Mouse (Mus musculus) heart, embryonic 14.5 days (tissue): Measurements from ENCODE around the gene Zfp326. TPM values are rescaled to one million over a fixed set of nuclear protein-coding genes. Genes with fewer than 3 reads are reported as not detected.
A peak's percentile ranks its signal among the peaks of the same experiment; 100 is the strongest.

Source experiments
- ATAC-seq: fragments of 200-750 bp; cut with Nextera tagmentation; 2 replicates; pipeline ENCODE4 v1.8.0; 2017; ENCODE audit warnings: low read depth, moderate TSS enrichment; ENCODE audit not compliant: insufficient number of reproducible peaks, insufficient read depth, low FRiP score
- H3K27ac ChIP-seq, 2 experiments: fragments of 200-500 bp in 1 of 2; fragments of 300-500 bp in 1 of 2; sonication (generic) in 1 of 2; replicated peaks in 1 of 2; 2 replicates each; pipeline ENCODE4 v1.5.1; 2012 to 2014; ENCODE audit warnings: low read depth in 2 of 2, low read length in 2 of 2, control low read depth in 1 of 2, mild to moderate bottlenecking in 1 of 2, mixed read lengths in 1 of 2; ENCODE audit not compliant: control insufficient read depth in 1 of 2, insufficient read depth in 1 of 2
- H3K27me3 ChIP-seq: fragments of 300-500 bp; sonication (generic); 2 replicates; pipeline ENCODE4 v1.6.1; 2014; ENCODE audit warnings: mild to moderate bottlenecking, low read length, control low read depth; ENCODE audit not compliant: control insufficient read depth, insufficient read depth
- H3K36me3 ChIP-seq: fragments of 300-500 bp; sonication (generic); 2 replicates; pipeline ENCODE4 v1.6.1; 2014; ENCODE audit warnings: mild to moderate bottlenecking, control low read depth, low read length, mixed read lengths; ENCODE audit not compliant: control insufficient read depth, insufficient read depth
- H3K4me1 ChIP-seq, 2 experiments: fragments of 200-500 bp in 1 of 2; fragments of 300-500 bp in 1 of 2; sonication (generic) in 1 of 2; 2 replicates each; pipeline ENCODE4 v1.6.1; 2012 to 2014; ENCODE audit warnings: low read length in 2 of 2, control low read depth in 1 of 2, mixed read lengths in 1 of 2; ENCODE audit not compliant: control insufficient read depth in 2 of 2, insufficient read depth in 2 of 2
- H3K4me2 ChIP-seq: fragments of 300-500 bp; sonication (generic); 2 replicates; pipeline ENCODE4 v1.6.1; 2014; ENCODE audit warnings: mild to moderate bottlenecking, low read length
- H3K4me3 ChIP-seq, 2 experiments: fragments of 200-500 bp in 1 of 2; fragments of 300-500 bp in 1 of 2; sonication (generic) in 1 of 2; 2 replicates each; pipeline ENCODE4 v1.5.1; 2012 to 2014; ENCODE audit warnings: low read length in 2 of 2, mild to moderate bottlenecking in 2 of 2, control low read depth in 1 of 2, low read depth in 1 of 2, moderate library complexity in 1 of 2; ENCODE audit not compliant: control insufficient read depth in 1 of 2, insufficient read depth in 1 of 2
- H3K9ac ChIP-seq: fragments of 300-500 bp; sonication (generic); 2 replicates; pipeline ENCODE4 v1.6.1; 2014; ENCODE audit warnings: mild to moderate bottlenecking, low read length
- H3K9me3 ChIP-seq: fragments of 300-500 bp; sonication (generic); 2 replicates; pipeline ENCODE4 v1.6.1; 2016; ENCODE audit warnings: low read length, control low read depth; ENCODE audit not compliant: control insufficient read depth
- WGBS: fragments of 180-500 bp; shearing (Covaris S2); extraction: QIAGEN DNeasy Blood & Tissue Kit; methylation state at CpG from one replicate; pipeline ENCODE4 v1.1.7; 2014; 5-methylcytosine and 5-hydroxymethylcytosine counted together
- polyA plus RNA-seq: library from polyadenylated mRNA; unstranded; fragments of >200 nt; fragmentation: Nextera tagmentation; extraction: Ambion mirVana; gene quantifications from 2 replicates; pipeline ENCODE4 v1.2.1, GENCODE M21; 2014

The Zfp326 gene
- 24.4 and 27.9 TPM in 2 replicates for polyA plus RNA-seq

DNA sequence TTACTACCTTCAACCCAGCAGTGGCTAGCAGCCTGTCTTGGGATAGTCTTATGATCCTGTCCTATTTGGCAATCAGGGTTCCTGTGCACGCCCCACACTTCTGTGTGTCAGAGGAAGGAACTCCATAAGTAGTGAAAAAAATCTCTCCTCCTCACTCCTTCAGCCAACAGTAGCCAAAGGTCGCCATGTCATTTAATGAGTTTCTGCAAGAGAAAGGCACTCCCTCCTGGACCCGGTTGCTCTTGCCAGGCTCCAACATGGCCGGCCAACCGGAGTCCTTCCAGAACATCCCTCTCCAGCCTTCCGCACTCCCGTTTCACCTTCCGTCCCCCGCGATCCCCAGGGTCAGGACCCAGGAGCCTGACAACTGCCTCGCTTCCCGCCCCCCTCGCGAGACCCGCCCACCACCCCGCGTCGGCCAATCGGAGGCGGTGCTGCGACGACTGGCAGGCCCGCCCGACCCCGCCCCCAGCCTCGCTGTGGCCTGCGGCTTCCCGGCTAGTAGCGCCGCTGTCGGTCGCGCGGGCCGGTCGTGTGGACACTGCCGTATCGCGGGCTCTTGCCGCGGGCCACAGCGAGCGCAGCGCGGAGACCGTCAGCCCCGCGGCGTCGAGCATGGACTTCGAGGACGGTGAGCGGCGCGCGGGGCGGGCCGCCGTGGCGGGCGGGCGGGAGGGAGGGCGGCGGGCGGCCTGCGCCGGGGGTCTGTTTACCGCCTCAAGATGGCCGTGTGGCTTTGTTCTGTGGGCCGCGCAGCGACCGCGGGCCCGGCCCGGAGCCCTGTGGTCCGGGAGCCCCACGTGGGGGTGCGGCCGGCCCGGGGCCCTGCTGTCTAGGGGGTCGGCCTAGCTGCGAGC lies at the start of gene Zfp326:
Gene Zfp326, plus strand, starts transcription at position 498 of the 857 bp plus-strand sequence.
- H3K4me3 ChIP-seq = peak within 1 kb of the TSS; percentile 76 to 80

DNA sequence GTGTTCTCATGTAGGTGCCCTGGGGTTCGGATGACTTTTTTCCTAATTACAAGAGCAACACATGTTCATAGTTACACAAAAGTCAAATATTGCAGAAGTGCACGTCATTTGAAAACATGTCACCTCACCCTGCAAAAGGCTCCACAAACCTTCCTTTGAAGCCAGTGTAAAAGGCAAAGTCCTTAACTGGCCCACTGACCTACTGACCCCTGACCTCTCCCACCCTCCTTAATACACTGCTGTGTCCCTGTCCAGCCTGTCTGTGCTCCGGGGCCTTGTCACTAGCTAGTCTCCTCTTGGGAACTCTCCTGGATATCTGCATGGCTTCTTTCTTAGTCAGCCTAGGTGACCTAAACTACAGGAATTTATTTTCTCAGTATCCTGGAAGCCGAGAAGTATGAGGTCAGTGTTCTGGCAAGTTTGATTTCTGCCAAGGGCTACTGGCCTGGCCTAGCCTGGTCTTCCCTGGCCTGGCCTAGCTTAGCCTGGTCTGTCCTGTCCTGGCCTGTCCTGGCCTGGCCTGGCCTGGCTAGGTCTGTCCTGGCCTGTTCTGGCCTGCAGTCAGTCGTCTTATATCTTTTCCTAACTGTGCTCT lies 49.4 kb upstream of the Zfp326 start:
- ATAC-seq = no peak

More for the DNA sequence above, at the start of gene Zfp326:
- Histone ChIP-seq H3K4me1 (peaks cover 7 to 30% of the 10 kb centered on the region in 2 experiments), H3K36me3 (peaks cover 9% of the 10 kb centered on the region; the same call in 1 of the 2 replicates), H3K27ac (peak within 1 kb of the TSS; percentile 76 to 83), H3K9me3 (no peaks in the 10 kb centered on the region), H3K9ac (peak within 1 kb of the TSS; percentile 97), H3K4me2 (peak within 1 kb of the TSS; percentile 78), H3K27me3 (no peaks in the 10 kb centered on the region)
- ATAC-seq = peak; percentile 93
- WGBS = under 1% methylated on average over 69 of the region's 83 CpGs

DNA sequence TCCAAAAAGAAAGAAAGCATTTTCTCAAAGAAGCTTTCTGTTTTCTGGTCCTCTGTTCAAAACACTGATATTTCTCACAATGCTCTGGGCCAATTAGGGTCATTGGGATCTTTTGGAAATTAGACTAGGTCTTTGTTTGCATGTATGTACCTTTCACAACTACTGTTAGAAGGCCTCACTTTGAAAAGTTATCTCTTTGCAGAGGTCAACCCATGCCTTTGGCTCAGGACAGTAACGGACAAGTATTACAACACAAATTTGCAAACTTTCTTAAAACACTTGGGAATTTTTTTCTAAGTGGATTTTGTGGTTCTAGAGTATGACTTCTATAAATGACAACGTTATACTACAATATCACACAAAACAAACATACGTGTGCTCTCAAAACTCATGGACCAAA lies 48.3 kb upstream of the Zfp326 start:
- H3K9ac ChIP-seq = no peak overlapping the region
- H3K27ac ChIP-seq = no peak overlapping the region
- peaks cover 19 to 22% of the 10 kb centered on the region in 2 experiments for H3K4me1 ChIP-seq
- H3K4me2 ChIP-seq = no peak overlapping the region
- no peaks in the 10 kb centered on the region for H3K27me3 ChIP-seq
- WGBS = 94% methylated on average over 3 of the region's 3 CpGs
- H3K9me3 ChIP-seq = no peaks in the 10 kb centered on the region
- no peaks in the 10 kb centered on the region for H3K36me3 ChIP-seq
- ATAC-seq = no peak
- no peak overlapping the region for H3K4me3 ChIP-seq

More for the DNA sequence above, 49.4 kb upstream of the Zfp326 start:
- H3K27ac ChIP-seq = no peak overlapping the region
- H3K4me2 ChIP-seq = no peak overlapping the region
- no peaks in the 10 kb centered on the region for H3K27me3 ChIP-seq
- peaks cover 19 to 22% of the 10 kb centered on the region in 2 experiments for H3K4me1 ChIP-seq
- H3K9ac ChIP-seq = no peak overlapping the region
- no peak overlapping the region for H3K4me3 ChIP-seq
- H3K9me3 ChIP-seq = no peaks in the 10 kb centered on the region
- 77% methylated on average over 5 of the region's 5 CpGs for WGBS
- no peaks in the 10 kb centered on the region for H3K36me3 ChIP-seq

DNA sequence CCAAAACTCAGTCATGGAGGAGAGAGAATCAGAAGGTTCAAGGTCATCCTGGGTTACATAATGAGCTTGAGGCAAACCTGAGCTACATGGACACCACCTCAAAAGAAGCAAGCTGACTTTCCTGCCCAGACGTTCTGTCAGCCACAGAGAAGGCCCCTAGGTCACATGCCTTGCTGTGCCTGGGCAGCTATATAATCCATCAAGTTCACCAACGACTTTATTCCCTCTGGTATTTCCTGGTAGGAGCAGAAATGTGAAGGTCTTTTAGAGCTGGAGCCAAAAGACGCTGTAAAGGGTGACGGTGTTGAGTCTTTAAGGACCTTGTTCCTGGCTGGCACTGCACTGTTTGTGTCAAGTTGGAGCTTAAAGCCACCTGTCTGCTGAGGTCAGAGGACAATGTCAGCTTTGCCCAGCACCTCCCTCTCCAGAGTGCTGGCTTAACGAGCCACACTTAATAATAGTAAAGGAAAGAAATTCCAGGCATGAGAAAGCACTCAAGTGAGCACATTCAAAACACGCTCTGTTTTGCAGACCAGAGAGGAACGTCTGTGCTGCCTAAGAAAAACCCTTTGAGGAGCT lies 47.3 kb upstream of the Zfp326 start:
- Histone ChIP-seq H3K4me1 (peaks cover 19 to 20% of the 10 kb centered on the region in 2 experiments), H3K36me3 (no peaks in the 10 kb centered on the region), H3K27ac (peak overlapping the region; percentile 0 to 6; a peak in 3 of 4 replicates), H3K4me2 (no peak overlapping the region), H3K27me3 (no peaks in the 10 kb centered on the region), H3K9ac (no peak overlapping the region), H3K9me3 (no peaks in the 10 kb centered on the region), H3K4me3 (no peak overlapping the region)
- 23% methylated on average over 7 of the region's 7 CpGs for WGBS
- ATAC-seq = no peak; the same call in 1 of the 2 replicates

DNA sequence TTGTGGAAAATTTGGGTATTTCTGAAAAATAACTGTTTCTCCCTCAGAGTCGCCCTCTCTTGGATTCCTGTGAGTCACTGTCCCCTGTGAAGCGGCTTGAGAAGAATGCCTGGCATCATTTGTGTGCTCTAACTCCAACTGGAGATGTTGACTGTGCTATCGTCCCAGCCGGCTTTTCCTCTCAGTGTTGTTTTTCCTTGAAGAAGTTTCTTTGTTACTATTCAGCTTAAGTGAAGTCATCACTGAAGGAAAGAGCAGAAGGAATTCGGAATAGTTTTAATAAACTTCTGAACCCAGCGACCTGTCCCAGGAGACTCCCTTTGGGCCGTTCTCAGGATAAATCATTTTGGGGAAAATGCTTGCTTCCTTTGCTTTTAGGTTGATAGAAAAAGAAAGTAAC lies 44.2 kb upstream of the Zfp326 start:
- 63% methylated on average over 7 of the region's 7 CpGs for WGBS
- H3K4me3 ChIP-seq = no peak overlapping the region
- no peak overlapping the region for H3K27ac ChIP-seq
- H3K27me3 ChIP-seq = peaks cover 3% of the 10 kb centered on the region; the same call in 1 of the 2 replicates
- no peaks in the 10 kb centered on the region for H3K9me3 ChIP-seq
- ATAC-seq = no peak
- H3K36me3 ChIP-seq = no peaks in the 10 kb centered on the region
- H3K4me1 ChIP-seq = peaks cover 14 to 16% of the 10 kb centered on the region in 2 experiments
- H3K9ac ChIP-seq = no peak overlapping the region
- no peak overlapping the region for H3K4me2 ChIP-seq

DNA sequence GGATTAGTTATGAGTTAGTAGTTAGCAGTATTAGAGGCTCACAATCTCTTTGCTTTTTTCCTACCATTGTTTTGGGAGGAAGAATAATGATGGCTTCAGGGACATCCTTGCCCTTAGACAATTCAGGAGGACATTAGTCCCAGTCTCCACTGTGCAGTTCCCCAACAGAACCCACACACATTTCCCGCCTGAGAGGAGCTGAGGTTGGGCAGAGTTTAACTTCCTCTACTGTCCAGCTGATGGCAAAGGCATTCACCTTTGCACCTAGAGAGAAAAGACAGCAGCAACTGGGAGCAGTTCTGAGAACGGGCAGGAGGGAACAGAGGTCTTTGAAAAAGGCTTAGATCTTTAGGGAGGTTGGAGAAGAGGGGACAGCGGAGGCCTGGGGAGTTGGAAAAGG lies 42.4 kb upstream of the Zfp326 start:
- no peak overlapping the region for H3K4me3 ChIP-seq
- no peak for ATAC-seq
- H3K9me3 ChIP-seq = no peaks in the 10 kb centered on the region
- no peak overlapping the region for H3K27ac ChIP-seq
- no peaks in the 10 kb centered on the region for H3K36me3 ChIP-seq
- H3K27me3 ChIP-seq = peaks cover 3% of the 10 kb centered on the region; the same call in 1 of the 2 replicates
- peaks cover 12 to 14% of the 10 kb centered on the region in 2 experiments for H3K4me1 ChIP-seq
- H3K4me2 ChIP-seq = no peak overlapping the region
- no peak overlapping the region for H3K9ac ChIP-seq
- 82% methylated on average over 3 of the region's 3 CpGs for WGBS

DNA sequence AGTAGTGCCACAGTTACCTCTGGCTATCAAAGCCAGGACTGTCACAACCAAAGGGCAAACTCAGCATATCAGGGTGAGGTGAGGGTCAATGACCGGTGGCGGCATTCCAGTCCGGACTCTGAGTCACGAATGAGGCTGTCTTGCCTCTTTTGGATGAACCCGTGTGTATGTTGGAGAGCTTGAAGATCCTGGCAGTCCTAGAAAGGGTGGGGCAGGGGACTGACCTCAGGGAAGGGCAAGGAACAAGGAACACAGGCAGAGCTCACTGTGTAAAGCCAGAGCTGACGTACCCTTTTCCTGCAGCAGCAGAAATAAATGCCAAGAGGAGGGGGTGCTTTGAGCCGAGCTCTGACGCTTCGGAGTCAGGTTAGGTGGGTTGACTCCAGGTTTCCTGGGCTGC lies 40.4 kb upstream of the Zfp326 start:
- H3K27ac ChIP-seq = no peak overlapping the region
- no peak overlapping the region for H3K9ac ChIP-seq
- no peak overlapping the region for H3K4me2 ChIP-seq
- no peak for ATAC-seq
- no peaks in the 10 kb centered on the region for H3K36me3 ChIP-seq
- peaks cover 3% of the 10 kb centered on the region; the same call in 1 of the 2 replicates for H3K27me3 ChIP-seq
- H3K4me3 ChIP-seq = no peak overlapping the region
- WGBS = 53% methylated on average over 9 of the region's 9 CpGs
- H3K9me3 ChIP-seq = no peaks in the 10 kb centered on the region
- H3K4me1 ChIP-seq = peaks cover 5 to 7% of the 10 kb centered on the region in 2 experiments; a peak in 2 of 4 replicates
